Mouse (Mus musculus): ENCODE results near the gene Gatc.

GRCm38 (mm10) chr5:115362819-115363714 is 22.1 kb upstream of the Gatc start:
- TF ChIP-seq CTCF (IDR thresholded peaks at IDR 0.05; ENCODE audit: low read depth): no peak
- no peak for TF ChIP-seq EP300 (IDR thresholded peaks at IDR 0.05; ENCODE audit: low read depth)
